Mouse (Mus musculus): ENCODE data around the gene Ccm2. TPM values are rescaled to one million over a fixed set of nuclear protein-coding genes. Genes with fewer than 3 reads are reported as not detected.

The Ccm2 gene
- total and polyA plus RNA-seq, 3 experiments, result 30.4 to 34.5 (median 32.7) TPM

DNA sequence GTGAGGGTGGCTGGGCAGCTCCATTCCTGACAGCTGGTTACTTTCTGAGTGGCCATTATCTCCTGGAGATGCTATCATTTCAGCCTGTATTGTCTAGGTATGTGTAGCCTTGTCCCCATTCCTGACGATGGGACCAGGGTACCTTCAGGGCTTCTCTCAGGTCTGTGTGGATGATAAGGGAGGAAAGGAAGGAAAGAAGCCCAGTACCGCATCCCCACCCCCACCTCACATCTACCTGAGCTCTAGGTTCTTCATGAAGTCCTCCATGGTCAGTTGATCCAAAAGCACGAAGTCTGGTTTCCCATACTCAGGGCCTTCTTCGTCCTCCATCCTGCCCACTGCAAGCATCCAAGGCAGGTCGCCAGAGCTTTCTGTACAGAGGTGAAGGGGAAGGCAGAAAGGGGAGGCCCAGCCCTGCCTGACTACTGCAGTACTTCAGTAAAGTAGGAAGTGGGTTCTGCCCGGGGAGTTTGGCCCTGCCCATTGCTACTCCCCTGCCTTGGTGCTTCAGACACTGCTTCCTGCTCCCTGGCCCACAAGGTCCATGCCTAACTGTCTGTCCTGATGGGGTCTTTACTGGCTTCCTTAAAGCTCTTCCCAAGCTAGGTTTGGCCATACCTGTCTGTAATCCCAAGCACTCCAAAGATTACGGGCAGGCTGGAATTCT lies 26.0 kb upstream of the Ccm2 start, which contains the start of gene Myo1g:
Gene Myo1g (minus strand): TSS at position 459 of the 667 bp plus-strand sequence.
- peak within 1 kb of the TSS; percentile 69 to 98 (median 82) for H3K4me3 ChIP-seq (replicated peaks in 1 of 3; ENCODE audit: low read depth in 2 of 3, low read length in 2 of 3, poor library complexity in 1 of 3)
- peak; percentile 88 for DNase-seq (ENCODE audit: extremely low read depth)
- peaks cover 2% of the 10 kb centered on the region for H3K9me3 ChIP-seq (replicated peaks; ENCODE audit: low read length)
- peak within 1 kb of the TSS; percentile 77 for H3K9ac ChIP-seq (ENCODE audit: insufficient read depth, low read depth)
- in situ Hi-C loops (cut with MboI; ENCODE audit: low pct_ligation_motif_present, low pct_unique_long_range_greater_than_20kb, low sequenced_read_pairs) (no loop called here), dilution Hi-C loops (cut with MboI; ENCODE audit: extremely low pct_ligation_motif_present, extremely low pct_unique_long_range_greater_than_20kb, low sequenced_read_pairs) (no loop called here)
- peaks cover 49 to 54% of the 10 kb centered on the region in 2 experiments for H3K36me3 ChIP-seq (replicated peaks in 1 of 2; ENCODE audit: control insufficient read depth in 1 of 2, insufficient read depth in 1 of 2, low read length in 1 of 2)
- H3K4me1 ChIP-seq (ENCODE audit: control insufficient read depth in 1 of 2, insufficient read depth in 2 of 2), result peaks cover 31 to 71% of the 10 kb centered on the region in 2 experiments
- no peaks in the 10 kb centered on the region for H3K27me3 ChIP-seq (replicated peaks)
- peak within 1 kb of the TSS; percentile 69 for H3K27ac ChIP-seq (ENCODE audit: insufficient read depth, low read depth)
- peaks cover 47% of the 10 kb centered on the region for H3K79me2 ChIP-seq (replicated peaks; ENCODE audit: control insufficient read depth, extremely low read depth, insufficient read depth, poor library complexity, severe bottlenecking)
- H3K4me2 ChIP-seq (ENCODE audit: insufficient read depth, low read depth, poor library complexity, severe bottlenecking), result peak within 1 kb of the TSS; percentile 49
- TF ChIP-seq MAZ (IDR thresholded peaks at IDR 0.05; ENCODE audit: low read depth, low read length), result peak; percentile 27; the same call in 1 of the 2 replicates
- no peak for TF ChIP-seq CTCF (conservative IDR thresholded peaks at IDR 0.05 in 1 of 2, IDR thresholded peaks at IDR 0.05 in 1 of 2; ENCODE audit: low read depth in 2 of 2, low read length in 2 of 2)
- TF ChIP-seq RCOR1 (conservative IDR thresholded peaks at IDR 0.05; ENCODE audit: low read depth, low read length), result no peak
- TF ChIP-seq JUN (IDR thresholded peaks at IDR 0.05; ENCODE audit: insufficient read depth, low read depth, low read length), result no peak
- TF ChIP-seq IRF4 (IDR thresholded peaks at IDR 0.05; ENCODE audit: low read depth, low read length), result peak; percentile 57; the same call in 1 of the 2 replicates
- TF ChIP-seq MAX (IDR thresholded peaks at IDR 0.05; ENCODE audit: low read length), result 0 out of 2 replicates have a peak, but pooled peaks have one; percentile 6
- TF ChIP-seq POLR2A (IDR thresholded peaks at IDR 0.05; ENCODE audit: low read depth, low read length), result peak; percentile 88
- peak; percentile 60 for TF ChIP-seq HCFC1 (IDR thresholded peaks at IDR 0.05; ENCODE audit: low read depth, low read length)
- TF ChIP-seq PAX5 (IDR thresholded peaks at IDR 0.05; ENCODE audit: low read length), result no peak
- TF ChIP-seq ETS1 (conservative IDR thresholded peaks at IDR 0.05; ENCODE audit: low read depth, low read length), result no peak
- TF ChIP-seq MXI1 (IDR thresholded peaks at IDR 0.05; ENCODE audit: low read depth, low read length), result peak; percentile 58
- TF ChIP-seq ZKSCAN1 (IDR thresholded peaks at IDR 0.05; ENCODE audit: borderline replicate concordance, low read depth, low read length), result no peak
- 0 out of 2 replicates have a peak, but pooled peaks have one; percentile 33 for TF ChIP-seq UBTF (IDR thresholded peaks at IDR 0.05; ENCODE audit: low read depth, low read length)
- no peak for TF ChIP-seq MAFK (IDR thresholded peaks at IDR 0.05; ENCODE audit: insufficient replicate concordance, low read length)
- peak; percentile 95 for TF ChIP-seq ELF1 (IDR thresholded peaks at IDR 0.05; ENCODE audit: low read depth, low read length)
- TF ChIP-seq MEF2A (IDR thresholded peaks at IDR 0.05; ENCODE audit: borderline replicate concordance, low read depth, low read length), result peak; percentile 42; the same call in 1 of the 2 replicates
- no peak for TF ChIP-seq JUND (conservative IDR thresholded peaks at IDR 0.05; ENCODE audit: low read depth, low read length)
- no peak for TF ChIP-seq SMC3 (IDR thresholded peaks at IDR 0.05; ENCODE audit: low read depth, low read length)
- no peak for TF ChIP-seq USF1 (IDR thresholded peaks at IDR 0.05; ENCODE audit: low read depth, low read length)
- TF ChIP-seq CHD1 (IDR thresholded peaks at IDR 0.05; ENCODE audit: low read depth, low read length), result no peak
- TF ChIP-seq CHD2 (IDR thresholded peaks at IDR 0.05; ENCODE audit: low read length), result peak; percentile 71; the same call in 1 of the 2 replicates
- TF ChIP-seq RAD21 (IDR thresholded peaks at IDR 0.05; ENCODE audit: low read depth, low read length), result no peak
- TF ChIP-seq NELFE (IDR thresholded peaks at IDR 0.05; ENCODE audit: low read depth, low read length), result peak; percentile 81
- TF ChIP-seq E2F4 (IDR thresholded peaks at IDR 0.05; ENCODE audit: insufficient replicate concordance, low read depth, low read length), result no peak
- TF ChIP-seq TCF12 (IDR thresholded peaks at IDR 0.05; ENCODE audit: low read depth, low read length), result peak; percentile 94
- TF ChIP-seq ZMIZ1 (IDR thresholded peaks at IDR 0.05; ENCODE audit: low read depth, low read length), result peak; percentile 75
- no peak for TF ChIP-seq USF2 (conservative IDR thresholded peaks at IDR 0.05; ENCODE audit: low read depth, low read length)
- 0 out of 2 replicates have a peak, but pooled peaks have one; percentile 5 for TF ChIP-seq NRF1 (IDR thresholded peaks at IDR 0.05; ENCODE audit: low read depth, low read length)
- TF ChIP-seq GABPA (IDR thresholded peaks at IDR 0.05; ENCODE audit: insufficient replicate concordance, low read depth, low read length), result no peak
- TF ChIP-seq BHLHE40 (IDR thresholded peaks at IDR 0.05; ENCODE audit: low read depth, low read length), result no peak; the same call in 1 of the 2 replicates
- TF ChIP-seq SIN3A (IDR thresholded peaks at IDR 0.05; ENCODE audit: low read length), result peak; percentile 95; the same call in 1 of the 2 replicates
- peak; percentile 90 for TF ChIP-seq TBP (conservative IDR thresholded peaks at IDR 0.05; ENCODE audit: low read depth, low read length)
- no peak for TF ChIP-seq EP300 (IDR thresholded peaks at IDR 0.05; ENCODE audit: low read length)
- peak; percentile 55; the same call in 1 of the 2 replicates for TF ChIP-seq MYC (IDR thresholded peaks at IDR 0.05; ENCODE audit: low read depth, low read length)
- peak; percentile 86; the same call in 1 of the 2 replicates for TF ChIP-seq POLR2AphosphoS2 (IDR thresholded peaks at IDR 0.05; ENCODE audit: low read depth, low read length)
- no peak for TF ChIP-seq KAT2A (IDR thresholded peaks at IDR 0.05; ENCODE audit: insufficient replicate concordance, low read length)
- no peak for TF ChIP-seq ZNF384 (IDR thresholded peaks at IDR 0.05; ENCODE audit: low read depth, low read length)
- TF ChIP-seq ZC3H11A (IDR thresholded peaks at IDR 0.05; ENCODE audit: low read depth, low read length), result no peak
